Mouse (Mus musculus) ES-E14 (cell line): ENCODE results near the gene Szrd1.

Source experiments
- CHD2 ChIP-seq: IDR thresholded peaks from 2 replicates; pipeline ENCODE4 v1.6.1; 2014; ENCODE audit warnings: mild to moderate bottlenecking, low read depth, low read length, inconsistent platforms
- HCFC1 ChIP-seq: IDR thresholded peaks from 2 replicates; pipeline ENCODE4 v1.6.1; 2012; ENCODE audit warnings: low read length, inconsistent platforms, borderline replicate concordance; ENCODE audit not compliant: insufficient read depth
- MAFK ChIP-seq: IDR thresholded peaks from 2 replicates; pipeline ENCODE4 v1.6.1; 2014; ENCODE audit warnings: mild to moderate bottlenecking, low read depth, low read length, inconsistent platforms; ENCODE audit not compliant: insufficient read depth
- ZC3H11A ChIP-seq: IDR thresholded peaks from 2 replicates; pipeline ENCODE4 v1.6.1; 2012; ENCODE audit warnings: low read depth, mild to moderate bottlenecking, inconsistent platforms, low read length, borderline replicate concordance
- ZNF384 ChIP-seq: IDR thresholded peaks from 2 replicates; pipeline ENCODE4 v1.6.1; 2012; ENCODE audit warnings: low read depth, low read length, inconsistent platforms

GRCm38 (mm10) chr4:141165744-141166292 lies 26.2 kb upstream of the Szrd1 start:
- no peak for TF ChIP-seq HCFC1
- no peak for TF ChIP-seq CHD2
- TF ChIP-seq ZC3H11A: no peak
- TF ChIP-seq MAFK: no peak
- TF ChIP-seq ZNF384: peak; percentile 81
